Mouse (Mus musculus): ENCODE results near the gene Cyb561d2. TPM values are rescaled to one million over a fixed set of nuclear protein-coding genes. Genes with fewer than 3 reads are reported as not detected.

Cyb561d2 gene
- polyA plus RNA-seq, 1 experiment from 2014 or later: 22.6 TPM

DNA sequence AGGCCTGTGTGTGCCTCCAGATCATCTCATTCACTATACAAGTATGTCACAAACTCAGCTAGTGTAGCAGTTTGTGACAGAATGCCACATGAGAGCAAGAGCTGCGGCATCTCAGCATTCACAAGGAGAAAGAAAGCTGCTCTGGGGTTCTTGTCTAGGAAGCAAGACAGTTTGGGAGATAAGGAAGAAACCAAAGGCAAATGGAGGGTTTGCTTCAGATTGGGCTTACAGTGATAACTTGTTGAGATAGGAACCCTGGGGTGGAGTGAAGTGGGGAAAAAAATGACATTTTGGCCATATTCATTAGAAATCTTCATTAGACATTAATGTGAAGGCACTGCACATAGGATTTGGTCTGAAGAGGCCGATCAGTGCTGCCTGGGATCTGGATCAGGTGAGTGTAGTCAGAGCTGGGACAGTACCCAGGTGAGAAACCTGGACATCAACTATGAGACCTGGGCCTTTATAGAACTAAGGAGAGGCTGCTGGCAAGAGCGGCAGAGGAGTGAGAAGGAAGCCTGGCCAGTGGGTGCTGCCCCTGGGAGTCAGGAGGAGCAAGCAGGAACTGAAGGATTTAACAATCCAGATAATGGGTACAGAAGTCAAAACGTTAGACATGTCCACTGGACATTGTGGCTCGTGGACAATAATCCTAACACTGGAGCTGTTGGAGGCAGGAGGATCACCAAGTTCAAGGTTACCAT lies 10.8 kb upstream of the Cyb561d2 start:
- no peak for ATAC-seq (ENCODE audit: low FRiP score)
- 0 out of 2 replicates have a peak overlapping the region, but pooled peaks have one; percentile 62 for H3K4me2 ChIP-seq (replicated peaks)
- no peaks in the 10 kb centered on the region for H3K9me3 ChIP-seq (replicated peaks)
- 80% methylated on average over 5 of the region's 5 CpGs for WGBS
- H3K27me3 ChIP-seq: peaks cover 48% of the 10 kb centered on the region
- H3K36me3 ChIP-seq: peaks cover 9% of the 10 kb centered on the region
- H3K27ac ChIP-seq: no peak overlapping the region
- H3K4me3 ChIP-seq: no peak overlapping the region; the same call in 1 of the 2 replicates
- peaks cover 39% of the 10 kb centered on the region for H3K4me1 ChIP-seq
- H3K9ac ChIP-seq: no peak overlapping the region

DNA sequence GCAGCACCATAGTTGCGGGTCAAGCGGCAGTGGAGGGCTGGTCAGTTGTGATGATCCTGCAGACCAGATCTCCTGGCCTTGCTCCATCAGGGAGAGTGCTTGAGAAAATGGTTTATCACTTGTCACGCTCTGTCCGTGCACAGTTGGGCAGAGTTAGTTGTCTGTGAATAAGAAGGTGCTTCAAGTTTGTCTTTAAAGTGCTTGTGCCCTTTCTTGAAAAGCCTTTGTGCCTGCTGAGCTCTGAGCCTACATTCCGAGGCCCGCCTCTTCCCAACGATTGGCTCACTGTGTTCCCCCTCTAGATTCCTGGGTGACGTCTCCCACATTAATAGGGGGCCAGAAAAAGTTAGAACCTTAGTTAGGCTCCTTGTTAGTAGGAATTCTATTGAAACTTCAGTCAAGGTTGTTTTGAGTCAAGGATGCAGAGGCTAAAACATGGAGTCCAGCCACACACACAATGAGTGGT lies 9.9 kb upstream of the Cyb561d2 start:
- no peaks in the 10 kb centered on the region for H3K36me3 ChIP-seq
- H3K4me1 ChIP-seq: peaks cover 48% of the 10 kb centered on the region
- H3K4me2 ChIP-seq (replicated peaks): peak overlapping the region; percentile 62
- peaks cover 48% of the 10 kb centered on the region for H3K27me3 ChIP-seq
- WGBS: 3% methylated on average over 8 of the region's 8 CpGs
- H3K27ac ChIP-seq: no peak overlapping the region
- no peak for ATAC-seq (ENCODE audit: low FRiP score)
- H3K9ac ChIP-seq: peak overlapping the region; percentile 51
- no peaks in the 10 kb centered on the region for H3K9me3 ChIP-seq (replicated peaks)
- H3K4me3 ChIP-seq: peak overlapping the region; percentile 34

DNA sequence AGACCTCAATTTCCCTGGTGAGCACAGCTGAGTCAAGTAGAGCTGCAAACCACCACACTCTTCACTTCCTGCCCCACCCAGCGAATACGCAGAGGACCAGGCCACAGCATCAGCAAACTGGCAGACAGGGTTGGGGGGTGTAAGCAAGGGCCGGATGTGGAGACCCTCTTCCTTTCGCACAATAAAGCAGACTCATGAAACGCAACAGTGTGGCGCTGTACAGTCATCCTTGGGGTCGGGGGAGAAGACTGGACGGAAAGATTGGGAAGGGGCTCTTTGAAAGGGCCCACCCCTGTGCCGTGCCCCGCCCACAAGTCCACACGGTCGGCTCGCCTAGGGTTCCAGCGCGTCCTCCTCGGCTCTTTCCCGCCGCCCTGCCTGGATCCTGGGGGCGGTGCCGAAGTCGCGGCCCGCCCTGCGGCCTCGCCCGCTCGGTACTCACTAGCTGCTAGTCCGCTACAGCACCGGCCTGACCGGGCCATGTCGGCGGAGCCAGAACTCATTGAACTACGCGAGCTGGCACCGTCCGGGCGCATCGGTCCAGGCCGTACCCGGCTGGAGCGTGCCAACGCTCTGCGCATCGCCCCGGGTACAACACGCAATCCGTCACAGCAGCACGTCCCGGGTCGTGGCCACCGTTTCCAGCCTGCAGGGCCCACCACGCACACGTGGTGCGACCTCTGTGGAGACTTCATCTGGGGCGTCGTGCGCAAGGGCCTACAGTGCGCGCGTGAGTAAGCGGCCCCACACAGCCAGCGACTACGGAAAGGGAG lies 9.3 kb upstream of the Cyb561d2 start, which contains the start of gene Rassf1:
TSS of gene Rassf1 (plus strand) at position 439 of the 773 bp plus-strand sequence.
- peak within 1 kb of the TSS; percentile 62 for H3K4me2 ChIP-seq (replicated peaks)
- no peak for ATAC-seq (ENCODE audit: low FRiP score)
- no peaks in the 10 kb centered on the region for H3K36me3 ChIP-seq
- no peaks in the 10 kb centered on the region for H3K9me3 ChIP-seq (replicated peaks)
- peak within 1 kb of the TSS; percentile 51 for H3K9ac ChIP-seq
- H3K27me3 ChIP-seq: peaks cover 48% of the 10 kb centered on the region
- H3K4me3 ChIP-seq: peak within 1 kb of the TSS; percentile 34
- peaks cover 49% of the 10 kb centered on the region for H3K4me1 ChIP-seq
- no peak within 1 kb of the TSS for H3K27ac ChIP-seq
- under 1% methylated on average over 63 of the region's 63 CpGs for WGBS

DNA sequence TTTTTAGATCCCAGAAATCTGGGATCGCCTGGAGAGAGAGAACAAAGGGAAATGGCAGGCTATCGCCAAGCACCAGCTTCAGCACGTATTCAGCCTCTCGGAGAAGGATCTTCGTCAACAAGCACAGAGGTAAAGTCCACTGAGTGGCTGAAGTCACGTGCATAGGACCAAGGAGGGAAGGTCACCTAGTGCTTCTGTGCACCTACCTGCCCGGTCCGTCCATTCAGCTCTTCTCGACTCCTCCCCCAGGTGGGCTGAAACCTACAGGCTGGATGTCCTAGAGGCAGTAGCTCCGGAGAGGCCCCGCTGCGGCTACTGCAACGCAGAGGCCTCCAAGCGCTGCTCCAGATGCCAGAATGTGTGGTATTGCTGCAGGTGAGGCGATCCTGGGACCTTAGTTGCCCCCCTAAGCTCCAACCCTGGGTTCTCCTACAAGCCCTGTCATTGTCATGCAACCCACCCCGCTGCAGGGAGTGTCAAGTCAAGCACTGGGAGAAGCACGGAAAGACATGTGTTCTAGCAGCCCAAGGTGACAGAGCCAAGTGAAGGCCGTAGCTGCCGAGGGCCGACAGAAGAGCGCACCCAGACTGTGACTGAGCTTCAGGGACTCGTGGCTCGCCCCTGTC lies 8.6 kb upstream of the Cyb561d2 start:
- H3K9me3 ChIP-seq (replicated peaks): no peaks in the 10 kb centered on the region
- no peak for ATAC-seq (ENCODE audit: low FRiP score)
- WGBS: 21% methylated on average over 23 of the region's 23 CpGs
- H3K9ac ChIP-seq: peak overlapping the region; percentile 51; the same call in 1 of the 2 replicates
- no peaks in the 10 kb centered on the region for H3K36me3 ChIP-seq
- H3K4me3 ChIP-seq: peak overlapping the region; percentile 34; the same call in 1 of the 2 replicates
- H3K27me3 ChIP-seq: peaks cover 48% of the 10 kb centered on the region
- H3K4me2 ChIP-seq (replicated peaks): peak overlapping the region; percentile 62
- H3K4me1 ChIP-seq: peaks cover 49% of the 10 kb centered on the region
- no peak overlapping the region for H3K27ac ChIP-seq

DNA sequence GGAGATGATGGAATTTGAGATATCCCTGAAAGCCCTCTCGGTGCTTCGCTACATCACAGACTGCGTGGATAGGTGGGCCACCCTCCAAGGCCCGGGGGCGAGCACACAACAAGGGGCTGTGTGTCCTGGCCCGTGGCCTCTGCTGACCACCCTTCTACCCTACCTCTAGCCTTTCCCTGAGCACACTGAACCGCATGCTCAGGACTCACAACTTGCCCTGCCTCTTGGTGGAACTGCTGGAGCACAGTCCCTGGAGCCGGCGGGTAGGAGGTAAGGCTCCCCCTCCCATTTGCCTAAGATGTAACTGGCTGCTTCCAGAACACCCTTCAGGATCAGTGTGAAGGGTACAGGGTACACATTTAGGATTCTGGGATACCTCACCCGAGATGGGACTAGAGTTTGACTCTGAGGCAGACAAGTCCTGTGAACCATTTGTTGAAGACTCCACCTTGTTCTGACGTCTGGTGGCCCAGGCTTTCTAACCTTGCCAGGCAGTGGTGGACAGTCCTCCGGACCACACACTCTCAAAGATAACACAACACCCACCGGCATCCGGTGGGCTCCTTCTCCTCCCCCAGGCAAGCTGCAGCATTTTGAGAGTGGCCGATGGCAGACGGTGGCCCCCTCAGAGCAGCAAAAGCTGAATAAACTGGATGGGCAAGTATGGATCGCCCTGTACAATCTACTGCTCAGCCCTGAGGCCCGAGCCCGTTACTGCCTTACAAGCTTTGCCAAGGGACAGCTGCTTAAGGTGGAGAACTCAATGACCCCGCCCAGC lies 7.5 kb upstream of the Cyb561d2 start:
- Histone ChIP-seq H3K4me2 (replicated peaks) (no peak overlapping the region), H3K27ac (no peak overlapping the region), H3K27me3 (peaks cover 48% of the 10 kb centered on the region), H3K9ac (no peak overlapping the region), H3K4me1 (peaks cover 44% of the 10 kb centered on the region), H3K9me3 (replicated peaks) (no peaks in the 10 kb centered on the region), H3K36me3 (peaks cover 7% of the 10 kb centered on the region), H3K4me3 (no peak overlapping the region)
- no peak for ATAC-seq (ENCODE audit: low FRiP score)
- WGBS: 81% methylated on average over 20 of the region's 20 CpGs

DNA sequence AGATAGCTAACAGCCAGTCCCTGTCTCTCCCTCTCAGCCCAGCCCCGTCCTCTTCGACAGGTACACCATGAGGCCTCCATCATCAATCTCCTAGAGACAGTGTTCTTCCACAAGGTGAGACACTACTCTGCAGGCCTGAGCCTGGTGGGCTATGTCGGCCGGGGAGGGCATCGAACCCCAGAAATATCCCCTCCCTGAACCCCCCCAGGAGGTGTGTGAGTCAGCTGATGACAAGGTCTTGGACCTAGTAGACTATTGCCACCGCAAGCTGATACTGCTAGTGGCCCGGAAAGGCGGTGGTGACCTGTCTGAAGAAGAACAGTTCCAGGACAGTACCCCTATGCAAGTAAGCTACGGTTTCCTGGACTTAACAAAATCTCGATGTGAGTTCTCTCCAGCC lies 6.8 kb upstream of the Cyb561d2 start:
- Histone ChIP-seq H3K9me3 (replicated peaks) (no peaks in the 10 kb centered on the region), H3K9ac (no peak overlapping the region), H3K4me2 (replicated peaks) (no peak overlapping the region), H3K27ac (no peak overlapping the region), H3K27me3 (peaks cover 48% of the 10 kb centered on the region), H3K4me1 (peaks cover 43% of the 10 kb centered on the region), H3K36me3 (peaks cover 13% of the 10 kb centered on the region), H3K4me3 (no peak overlapping the region)
- WGBS: 87% methylated on average over 10 of the region's 10 CpGs
- no peak for ATAC-seq (ENCODE audit: low FRiP score)

DNA sequence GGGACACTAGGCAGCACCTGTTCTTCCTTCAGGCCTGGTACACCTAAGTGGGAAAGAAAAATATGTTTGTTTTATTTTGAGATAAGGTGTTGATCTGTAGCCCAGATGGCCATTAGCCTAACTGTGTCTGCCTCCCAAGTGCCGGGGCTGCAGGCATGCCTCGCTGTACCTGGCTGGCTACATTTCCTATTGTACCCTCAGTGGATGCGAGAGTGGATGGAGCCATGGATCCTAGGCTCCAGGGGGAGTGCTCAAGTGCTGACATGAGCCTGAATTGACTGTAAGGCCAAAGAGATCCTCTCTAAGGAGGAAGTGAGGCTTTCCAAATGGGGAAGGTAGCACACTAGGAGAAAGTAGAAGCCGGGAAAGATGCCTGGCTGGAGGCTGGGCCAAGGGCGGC lies 6.0 kb upstream of the Cyb561d2 start:
- peaks cover 46% of the 10 kb centered on the region for H3K27me3 ChIP-seq
- no peak overlapping the region for H3K4me2 ChIP-seq (replicated peaks)
- H3K9me3 ChIP-seq (replicated peaks): no peaks in the 10 kb centered on the region
- H3K36me3 ChIP-seq: peaks cover 20% of the 10 kb centered on the region
- H3K4me3 ChIP-seq: no peak overlapping the region
- ATAC-seq (ENCODE audit: low FRiP score): no peak
- no peak overlapping the region for H3K27ac ChIP-seq
- no peak overlapping the region for H3K9ac ChIP-seq
- peaks cover 41% of the 10 kb centered on the region for H3K4me1 ChIP-seq
- 85% methylated on average over 5 of the region's 5 CpGs for WGBS

DNA sequence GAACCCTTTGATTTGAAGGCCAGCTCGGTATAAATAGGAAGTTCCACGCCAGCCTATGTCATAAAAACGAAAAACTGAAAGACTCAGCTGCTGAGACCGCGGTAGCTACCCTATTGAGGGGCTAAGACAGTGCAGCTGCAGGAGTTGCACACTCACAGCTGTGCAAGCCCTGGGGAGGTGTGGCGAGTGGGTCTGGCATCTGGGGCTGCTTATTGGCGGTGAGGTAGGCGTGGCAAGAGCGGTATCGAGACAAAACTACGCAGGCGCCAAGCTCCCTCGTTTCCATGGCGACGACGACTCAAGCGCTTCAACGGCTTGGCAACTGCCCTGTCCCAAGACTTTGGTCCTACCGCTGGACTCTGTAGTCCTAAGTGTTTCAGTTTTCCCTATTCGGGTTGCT lies 5.0 kb upstream of the Cyb561d2 start, which contains the start of gene Zmynd10:
TSS of gene Zmynd10 (plus strand) at position 273 of the 400 bp plus-strand sequence.
- H3K36me3 ChIP-seq: peaks cover 20% of the 10 kb centered on the region
- peaks cover 37% of the 10 kb centered on the region for H3K27me3 ChIP-seq
- 4% methylated on average over 20 of the region's 20 CpGs for WGBS
- H3K27ac ChIP-seq: peak within 1 kb of the TSS; percentile 52
- H3K4me2 ChIP-seq (replicated peaks): peak within 1 kb of the TSS; percentile 46
- peak within 1 kb of the TSS; percentile 33; the same call in 1 of the 2 replicates for H3K9ac ChIP-seq
- peaks cover 48% of the 10 kb centered on the region for H3K4me1 ChIP-seq
- H3K4me3 ChIP-seq: peak within 1 kb of the TSS; percentile 7; the same call in 1 of the 2 replicates
- peak; percentile 66 for ATAC-seq (ENCODE audit: low FRiP score)
- no peaks in the 10 kb centered on the region for H3K9me3 ChIP-seq (replicated peaks)

DNA sequence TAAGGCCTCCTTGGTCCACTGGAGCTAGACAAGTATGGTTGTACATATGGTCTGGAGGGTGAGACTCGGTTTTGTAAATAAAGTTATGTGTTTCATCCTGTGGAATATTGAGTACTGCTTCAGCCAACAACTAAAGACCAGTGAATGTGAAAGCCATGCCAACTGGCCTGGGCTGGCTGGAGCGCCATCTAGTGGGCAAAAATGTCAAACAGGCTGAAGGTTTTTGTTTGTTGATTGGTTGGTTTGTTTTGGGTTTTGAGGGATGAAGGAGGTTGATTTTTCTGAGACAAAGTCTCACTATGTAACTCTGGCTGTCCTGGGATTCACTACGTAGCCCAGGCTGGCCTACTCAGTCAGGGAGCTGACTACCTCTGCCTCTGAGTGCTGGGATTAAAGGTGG lies 3.6 kb upstream of the Cyb561d2 start:
- Histone ChIP-seq H3K36me3 (peaks cover 20% of the 10 kb centered on the region), H3K4me3 (no peak overlapping the region), H3K9ac (no peak overlapping the region), H3K27ac (no peak overlapping the region), H3K4me2 (replicated peaks) (no peak overlapping the region), H3K4me1 (peaks cover 43% of the 10 kb centered on the region), H3K9me3 (replicated peaks) (no peaks in the 10 kb centered on the region), H3K27me3 (peaks cover 23% of the 10 kb centered on the region)
- 3% methylated on average over 3 of the region's 3 CpGs for WGBS
- no peak for ATAC-seq (ENCODE audit: low FRiP score)

DNA sequence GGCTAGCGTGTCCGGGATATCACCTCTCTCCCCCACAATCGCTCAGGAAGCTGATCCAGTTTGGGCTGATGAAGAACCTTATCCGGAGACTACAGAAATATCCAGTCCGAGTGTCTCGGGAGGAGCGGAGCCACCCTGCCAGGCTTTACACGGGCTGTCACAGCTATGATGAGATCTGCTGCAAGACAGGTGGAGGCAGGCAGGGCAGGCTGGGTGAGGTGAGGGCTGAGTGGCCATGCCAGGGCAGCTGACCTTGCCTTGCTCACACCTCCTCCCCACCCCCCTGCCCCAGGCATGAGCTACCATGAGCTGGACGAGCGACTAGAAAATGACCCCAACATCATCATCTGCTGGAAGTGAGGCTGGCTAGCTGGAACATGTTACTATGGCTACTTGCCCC lies 3.2 kb upstream of the Cyb561d2 start:
- no peak for ATAC-seq (ENCODE audit: low FRiP score)
- Histone ChIP-seq H3K27ac (no peak overlapping the region), H3K27me3 (peaks cover 19% of the 10 kb centered on the region), H3K4me1 (peaks cover 43% of the 10 kb centered on the region), H3K9me3 (replicated peaks) (no peaks in the 10 kb centered on the region), H3K36me3 (peaks cover 20% of the 10 kb centered on the region), H3K4me3 (no peak overlapping the region), H3K4me2 (replicated peaks) (no peak overlapping the region), H3K9ac (no peak overlapping the region; the same call in 1 of the 2 replicates)
- 86% methylated on average over 10 of the region's 10 CpGs for WGBS

DNA sequence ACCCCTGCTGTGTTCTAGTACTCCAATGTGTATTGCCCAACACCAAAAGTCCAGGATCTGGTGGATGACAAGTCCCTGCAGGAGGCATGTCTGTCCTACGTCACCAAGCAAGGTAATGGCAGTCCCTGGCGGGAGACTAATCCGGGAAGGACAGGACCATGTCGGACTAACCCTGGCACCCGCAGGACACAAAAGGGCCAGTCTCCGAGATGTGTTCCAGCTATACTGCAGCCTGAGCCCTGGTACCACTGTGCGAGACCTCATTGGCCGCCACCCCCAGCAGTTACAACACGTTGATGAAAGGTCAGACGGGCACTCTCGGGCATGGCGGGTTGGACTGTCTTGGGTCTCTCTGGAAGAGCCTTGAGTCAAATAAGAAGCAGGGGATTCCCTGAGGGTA lies 2.7 kb upstream of the Cyb561d2 start:
- Histone ChIP-seq H3K4me1 (peaks cover 43% of the 10 kb centered on the region), H3K9me3 (replicated peaks) (no peaks in the 10 kb centered on the region), H3K27me3 (peaks cover 14% of the 10 kb centered on the region), H3K4me3 (no peak overlapping the region), H3K36me3 (peaks cover 24% of the 10 kb centered on the region), H3K4me2 (replicated peaks) (no peak overlapping the region), H3K27ac (no peak overlapping the region), H3K9ac (no peak overlapping the region)
- 94% methylated on average over 12 of the region's 12 CpGs for WGBS
- no peak for ATAC-seq (ENCODE audit: low FRiP score)
